Mouse (Mus musculus) left cerebral cortex, postnatal 25 days (tissue): ENCODE measurements around the gene Nabp2. TPM values are rescaled to one million over a fixed set of nuclear protein-coding genes. Genes with fewer than 3 reads are reported as not detected.
A peak's percentile ranks its signal among the peaks of the same experiment; 100 is the strongest.

Source experiments
- DNase-seq, 2 experiments: peaks; one replicate each; pipeline ENCODE4 v3.0.0; 2022; ENCODE audit warnings: low spot score in 2 of 2, mixed read lengths in 1 of 2
- intact Hi-C: fragments of 180-260 bp; cut with DNase I; formaldehyde crosslinking; loops from one replicate; pipeline ENCODE4 v1.15.1; 2025
- total RNA-seq, 2 experiments: library from RNA; stranded (reverse); gene quantifications; 2 replicates each; pipeline ENCODE4 v1.2.3; 2021

Gene Nabp2
- total RNA-seq, 2 experiments from 2014 or later, result 87.8 to 89.7 TPM

DNA sequence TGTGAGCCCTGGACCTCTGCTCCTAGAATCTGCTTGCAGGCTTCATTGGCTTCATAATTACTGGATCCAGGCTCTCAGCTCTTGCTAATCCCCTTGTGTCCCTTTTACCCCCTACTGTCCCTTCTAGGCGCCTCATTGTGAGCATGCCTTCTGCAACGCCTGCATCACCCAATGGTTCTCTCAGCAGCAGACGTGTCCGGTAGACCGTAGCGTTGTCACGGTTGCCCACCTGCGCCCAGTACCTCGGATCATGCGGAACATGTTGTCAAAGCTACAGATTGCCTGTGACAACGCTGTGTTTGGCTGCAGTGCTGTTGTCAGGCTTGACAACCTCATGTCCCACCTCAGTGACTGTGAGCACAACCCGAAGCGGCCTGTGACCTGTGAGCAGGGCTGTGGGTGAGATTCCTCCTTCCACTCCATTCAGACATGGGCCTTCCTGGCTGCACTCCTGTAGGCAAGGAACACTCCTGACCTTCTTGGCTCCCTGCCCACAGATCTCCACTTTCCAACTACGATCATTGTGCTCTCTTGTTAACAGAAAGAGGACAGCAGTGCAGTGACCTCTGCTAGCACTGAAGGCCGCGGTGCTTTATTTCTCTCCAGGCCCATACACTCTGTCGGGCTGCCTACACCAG is 24.0 kb upstream of the Nabp2 start:
- no peak for DNase-seq
- intact Hi-C loops, result no loop called here

- DNase-seq, result no peak
- intact Hi-C loops, result no loop called here
Observed at GRCm38 (mm10) chr10:128434681-128435080, 23.4 kb upstream of the Nabp2 start.

DNA sequence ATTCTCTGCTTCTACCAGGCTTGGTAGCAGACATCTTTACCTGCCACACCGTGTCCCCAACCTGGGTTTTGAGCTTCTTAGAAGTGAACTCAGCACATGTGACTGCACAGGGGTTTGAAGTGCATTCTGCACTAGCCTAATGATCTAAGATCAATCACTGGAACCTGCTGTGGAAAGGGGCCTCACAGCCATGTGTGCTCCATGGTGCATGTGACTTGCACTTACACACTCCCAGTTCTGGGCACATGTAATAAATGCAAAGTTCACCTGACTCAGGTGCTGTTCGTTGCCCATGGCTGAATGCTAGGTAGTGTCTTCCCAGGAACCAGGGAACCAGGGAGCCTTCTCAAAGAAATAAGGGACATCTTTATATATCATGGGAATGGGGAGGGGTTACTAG is 22.1 kb upstream of the Nabp2 start:
- intact Hi-C loops, result no loop called here
- DNase-seq, result no peak

GRCm38 (mm10) chr10:128429454-128429853 is 18.2 kb upstream of the Nabp2 start:
- intact Hi-C loops, result no loop called here

GRCm38 (mm10) chr10:128429052-128429451 is 17.8 kb upstream of the Nabp2 start:
- intact Hi-C loops, result no loop called here

More at GRCm38 (mm10) chr10:128429454-128429853, 18.2 kb upstream of the Nabp2 start:
- DNase-seq, result no peak

DNA sequence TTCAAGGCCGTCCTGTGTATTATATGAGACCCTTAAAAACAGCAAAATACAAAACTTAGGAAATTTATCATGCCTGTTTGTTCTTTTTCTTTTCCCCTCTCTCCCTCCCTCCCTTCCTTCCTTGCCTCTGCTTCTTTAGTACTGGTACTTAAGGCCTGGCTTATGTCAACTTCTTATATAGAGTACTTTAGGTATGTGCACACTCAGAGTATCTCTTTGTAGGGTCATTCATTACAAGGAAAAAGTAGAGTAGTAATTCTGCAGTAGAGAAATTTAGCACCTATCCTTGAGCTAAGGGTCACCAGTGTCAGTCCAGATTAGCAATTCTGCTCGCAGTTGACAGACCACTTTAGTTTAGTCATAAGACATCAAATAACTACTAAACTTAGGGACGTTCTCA is 14.0 kb upstream of the Nabp2 start:
- intact Hi-C loops, result no loop called here
- no peak for DNase-seq

More at GRCm38 (mm10) chr10:128429052-128429451, 17.8 kb upstream of the Nabp2 start:
- DNase-seq, result no peak

DNA sequence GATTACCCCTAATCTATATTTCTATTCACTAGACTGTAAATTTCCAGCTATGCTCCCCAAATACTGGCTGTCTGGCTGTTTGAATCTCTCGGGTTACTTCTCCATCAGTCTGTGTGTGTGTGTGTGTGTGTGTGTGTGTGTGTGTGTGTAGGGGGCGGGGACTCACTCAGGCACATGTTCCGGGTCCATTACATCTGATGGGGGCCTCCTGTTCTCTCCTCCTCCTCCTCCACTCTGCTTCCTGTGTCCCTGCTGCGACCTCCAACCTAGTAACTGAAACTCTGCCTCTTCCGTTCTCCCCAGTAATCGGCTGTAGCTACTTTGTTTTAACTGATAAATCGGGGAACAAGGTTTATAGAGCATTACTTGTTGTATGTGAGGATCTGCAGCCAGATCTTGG is 13.3 kb upstream of the Nabp2 start:
- intact Hi-C loops, result no loop called here
- no peak for DNase-seq

DNA sequence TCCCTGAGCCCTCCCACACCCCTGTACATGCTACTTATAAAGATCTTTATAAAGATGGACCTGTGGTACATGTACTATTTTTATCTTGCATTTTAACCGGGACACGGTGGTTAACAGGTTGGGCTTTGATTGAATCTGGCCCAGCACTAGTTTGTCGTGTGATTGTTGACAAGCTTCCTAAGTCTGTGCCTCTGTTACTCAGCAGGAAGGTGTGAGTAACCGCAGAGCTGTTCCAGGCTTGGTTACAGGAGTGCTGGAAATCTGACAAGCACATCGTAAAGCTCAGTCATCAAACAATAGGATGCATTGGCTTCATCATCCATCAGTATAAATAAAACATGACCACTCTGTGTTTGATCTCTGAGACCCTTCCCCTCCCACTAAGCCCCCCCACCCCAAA is 11.1 kb upstream of the Nabp2 start:
- intact Hi-C loops, result no loop called here
- no peak for DNase-seq

DNA sequence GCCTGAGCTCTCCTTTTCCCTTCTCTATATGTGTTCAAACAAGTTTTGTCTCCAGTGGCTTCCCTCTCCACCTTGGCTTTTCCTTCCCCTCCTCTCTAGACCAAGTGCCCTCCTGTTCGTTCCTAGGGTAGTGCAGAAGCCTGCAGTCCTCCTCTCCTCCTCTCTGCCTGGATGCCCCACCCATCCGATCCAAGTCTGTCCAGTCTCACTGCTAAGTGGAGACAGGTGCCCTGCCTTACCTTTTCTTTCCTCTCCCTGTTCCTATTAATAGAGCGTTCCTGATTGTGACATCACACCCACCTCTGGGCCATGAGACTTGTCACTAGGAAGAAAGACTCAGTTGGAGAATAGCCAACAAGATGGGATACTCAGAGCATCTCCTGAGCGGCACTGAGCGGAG is 3.6 kb upstream of the Nabp2 start:
- DNase-seq, result no peak
- intact Hi-C loops, result no loop called here

GRCm38 (mm10) chr10:128413076-128413475 is 1.8 kb upstream of the Nabp2 start:
- no peak for DNase-seq
- intact Hi-C loops, result no loop called here

GRCm38 (mm10) chr10:128412558-128412957 is 1.3 kb upstream of the Nabp2 start:
- DNase-seq, result no peak
- intact Hi-C loops, result no loop called here

DNA sequence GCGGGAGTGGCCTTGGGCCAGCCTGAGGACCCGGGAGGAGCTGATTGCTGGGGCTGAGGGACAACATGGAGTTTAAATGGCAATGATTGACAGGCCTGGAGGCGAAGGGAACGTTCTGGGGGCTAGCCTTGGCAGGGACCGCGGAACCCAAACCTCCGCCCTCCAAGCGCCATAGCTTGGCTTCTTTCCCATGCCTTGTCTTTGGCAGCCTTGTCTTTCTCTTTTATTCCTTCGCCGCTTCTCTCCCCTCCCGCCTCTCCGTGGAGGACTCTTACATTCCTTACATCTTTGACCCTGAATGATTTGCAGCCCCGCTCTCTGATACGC is 726 bp upstream of the Nabp2 start:
- intact Hi-C loops, result no loop called here
- DNase-seq, result peak in 1 of 2 experiments; percentile 39

- intact Hi-C loops, result loop anchor here (2.0 kb wide), 1 partner anchor 34 kb away; the partner anchor contains the start of gene Ankrd52
Observed at GRCm38 (mm10) chr10:128410560-128410845, 789 bp downstream of the Nabp2 start.

DNA sequence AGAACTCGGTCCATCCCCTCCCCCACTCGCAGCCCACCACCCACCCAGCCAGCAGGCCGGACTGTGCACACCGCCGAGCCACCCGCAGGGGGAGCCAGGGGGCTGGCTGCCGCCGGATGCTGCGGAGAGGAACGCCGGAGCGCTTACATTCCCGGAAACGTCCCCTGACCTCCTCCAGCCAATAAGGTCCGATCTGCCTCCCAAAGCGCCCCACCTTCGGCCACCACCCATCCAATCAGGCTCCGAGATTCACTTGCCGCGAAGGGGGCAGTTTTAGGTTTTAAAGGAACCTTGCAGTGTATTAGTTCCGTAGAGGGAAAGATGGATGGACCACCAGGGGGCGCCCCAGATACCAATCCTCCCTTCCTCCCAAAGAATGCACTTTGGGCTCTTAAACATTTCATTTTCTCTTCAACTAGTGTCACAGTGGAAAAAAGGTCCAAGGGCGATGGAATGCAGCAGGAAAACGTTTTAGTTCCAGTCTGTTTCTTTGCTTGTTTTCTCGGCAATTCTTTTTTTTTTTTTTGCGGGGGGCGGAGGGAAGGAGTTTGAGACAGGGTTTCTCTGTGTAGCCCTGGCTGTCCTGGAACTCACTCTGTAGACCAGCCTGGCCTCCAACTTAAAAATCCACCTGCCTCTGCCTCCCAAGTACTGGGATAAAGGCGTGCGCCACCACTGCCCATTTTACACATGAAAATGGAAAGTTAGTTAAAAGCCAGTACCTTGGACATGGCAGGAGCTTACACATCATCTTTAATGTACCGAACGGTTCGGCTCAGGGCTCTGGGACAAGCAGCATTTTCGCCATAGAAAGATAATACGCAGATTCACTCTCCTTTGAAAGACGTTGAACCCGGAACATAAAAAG is 1.4 kb downstream of the Nabp2 start:
- peak; percentile 96 to 99 for DNase-seq
- intact Hi-C loops, result loop anchor here (1.0 to 2.0 kb wide), 4 partner anchors 33 to 73 kb away; partner anchors contain the start of genes Ankrd52, Coq10a and Cs

More at GRCm38 (mm10) chr10:128410560-128410845, 789 bp downstream of the Nabp2 start:
- no peak for DNase-seq

GRCm38 (mm10) chr10:128408591-128409535 is 2.4 kb downstream of the Nabp2 start:
- DNase-seq, result peak; percentile 64
- intact Hi-C loops, result loop anchor here (1.0 to 2.0 kb wide), 3 partner anchors 40 to 72 kb away; partner anchors contain the start of genes Coq10a and Cs

DNA sequence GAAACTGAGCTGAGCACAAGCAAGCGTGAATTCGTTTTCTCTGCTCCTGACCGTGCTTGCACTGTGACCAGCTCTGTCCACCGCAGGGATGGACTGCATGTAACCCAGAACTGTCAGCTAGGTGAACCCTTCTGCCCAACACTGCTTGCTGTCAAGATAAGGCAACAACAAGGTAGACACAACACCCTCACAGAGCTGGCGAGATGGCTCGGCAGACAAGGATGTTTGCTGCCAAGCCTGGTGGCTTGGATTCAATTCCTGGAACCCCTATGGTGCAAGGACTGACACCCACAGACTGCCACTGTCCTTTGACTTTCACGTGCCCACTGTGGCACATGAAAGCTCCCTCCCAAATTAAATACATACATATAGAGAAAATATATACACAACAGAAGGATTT is 7.4 kb downstream of the Nabp2 start:
- no peak for DNase-seq
- intact Hi-C loops, result no loop called here

DNA sequence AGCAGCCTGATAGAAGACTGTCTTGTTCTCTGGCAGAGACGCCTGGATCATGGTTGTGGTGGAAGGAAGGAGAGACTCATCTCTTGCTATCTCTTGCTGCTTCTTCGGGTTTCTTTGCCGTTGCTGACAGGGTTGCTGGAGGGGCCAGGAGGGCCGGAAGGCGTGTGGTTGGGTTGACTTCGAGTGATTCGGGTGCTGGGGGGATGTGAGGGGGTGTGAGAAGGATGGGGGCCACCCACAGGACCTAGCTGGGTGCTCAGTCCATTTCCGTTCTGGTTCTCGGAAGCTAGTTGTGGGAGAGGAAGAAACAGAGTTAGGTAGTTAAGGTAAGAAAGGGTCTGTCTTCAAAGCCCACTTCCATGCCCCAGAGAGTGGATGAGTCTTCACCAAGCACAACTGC is 9.7 kb downstream of the Nabp2 start:
- intact Hi-C loops, result no loop called here
- DNase-seq, result no peak

DNA sequence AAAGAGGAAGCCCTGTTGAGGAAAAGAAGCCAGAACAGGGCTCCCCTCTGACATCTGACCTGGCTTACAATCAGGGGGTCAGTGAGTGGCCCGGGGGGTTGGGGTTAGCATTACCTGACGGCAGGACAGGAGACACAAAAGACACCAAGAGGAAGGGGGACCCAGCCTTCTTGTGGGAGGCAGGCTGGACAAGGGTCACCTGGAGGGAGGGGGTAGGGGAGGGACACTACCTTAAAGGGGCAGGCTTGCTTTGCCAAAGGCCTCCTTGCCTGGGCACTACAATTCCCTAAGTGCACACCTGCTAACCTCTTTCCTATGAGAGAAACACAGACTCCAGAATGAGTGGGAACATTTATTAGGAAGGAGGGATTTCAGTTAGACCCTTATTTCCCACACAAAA is 10.2 kb downstream of the Nabp2 start, which contains the start of gene Slc39a5:
TSS of gene Slc39a5 (minus strand) at position 174 of the 400 bp plus-strand sequence.
- DNase-seq, result no peak
- intact Hi-C loops, result no loop called here

DNA sequence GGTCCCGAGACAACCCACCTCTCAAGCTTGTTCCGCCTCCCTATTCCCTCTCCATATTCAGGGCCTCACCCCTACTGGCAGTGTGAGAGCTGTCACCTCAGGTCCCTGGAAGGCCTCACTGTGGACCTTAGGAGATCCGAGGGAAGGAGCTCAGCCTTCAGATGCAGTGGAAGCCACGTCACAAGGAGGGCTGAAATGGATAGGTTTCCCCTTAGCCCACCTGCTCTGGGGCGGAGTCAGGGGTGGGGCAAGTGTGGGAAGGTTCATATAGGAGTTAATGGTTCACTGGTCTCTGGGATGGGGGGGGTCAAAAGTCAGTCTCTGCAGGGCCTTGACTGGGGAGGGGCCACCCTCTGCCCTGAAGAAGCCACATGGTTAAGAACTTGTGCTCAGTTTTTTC is 11.0 kb downstream of the Nabp2 start:
- intact Hi-C loops, result no loop called here
- DNase-seq, result no peak

DNA sequence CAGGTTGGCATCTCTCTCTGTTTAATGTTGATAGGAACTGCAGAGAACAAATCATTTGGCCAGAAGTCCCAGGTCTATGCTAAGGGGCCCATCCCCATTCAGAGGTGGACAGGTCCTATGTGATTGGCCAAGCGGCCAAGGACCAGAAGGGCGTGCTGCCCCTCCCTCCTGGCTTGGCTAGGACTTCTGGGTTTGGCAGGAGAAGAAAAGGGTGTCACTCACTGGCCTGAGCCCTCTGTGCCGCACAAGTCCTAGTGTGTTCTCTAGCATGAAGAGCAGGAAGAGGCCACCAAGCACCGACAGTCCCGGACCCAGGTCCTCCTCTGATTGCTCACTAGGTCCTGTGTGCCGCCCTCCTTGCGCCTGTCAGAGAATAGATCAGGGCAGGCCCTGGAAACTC is 13.8 kb downstream of the Nabp2 start:
- intact Hi-C loops, result no loop called here
- no peak for DNase-seq
